Mouse (Mus musculus) olfactory bulb, adult 2 months (tissue): ENCODE results near the gene Brsk1. TPM values are rescaled to one million over a fixed set of nuclear protein-coding genes. Genes with fewer than 3 reads are reported as not detected.

Source experiments
- H3K27ac ChIP-seq: fragments of 200-500 bp; 2 replicates; pipeline ENCODE4 v1.5.1; 2012; ENCODE audit warnings: low read depth, low read length; ENCODE audit not compliant: insufficient read depth
- H3K4me1 ChIP-seq: fragments of 200-500 bp; 2 replicates; pipeline ENCODE4 v1.6.1; 2012; ENCODE audit warnings: low read length; ENCODE audit not compliant: control insufficient read depth, insufficient read depth
- H3K4me3 ChIP-seq: fragments of 200-500 bp; 2 replicates; pipeline ENCODE4 v1.5.1; 2012; ENCODE audit warnings: mild to moderate bottlenecking, low read depth, low read length, moderate library complexity; ENCODE audit not compliant: insufficient read depth
- CTCF ChIP-seq: fragments of 200-500 bp; IDR thresholded peaks from 2 replicates; pipeline ENCODE4 v1.5.1; 2012; ENCODE audit warnings: low read depth, mild to moderate bottlenecking, low read length, moderate library complexity; ENCODE audit not compliant: insufficient read depth
- POLR2A ChIP-seq: fragments of 200-500 bp; IDR thresholded peaks from 2 replicates; pipeline ENCODE4 v1.6.1; 2012; ENCODE audit warnings: mild to moderate bottlenecking, low read depth, low read length, moderate library complexity; ENCODE audit not compliant: insufficient read depth
- WGBS: fragments of 180-500 bp; shearing (Covaris S2); methylation state at CpG from one replicate; pipeline ENCODE4 v1.1.7; 2018; 5-methylcytosine and 5-hydroxymethylcytosine counted together
- polyA plus RNA-seq: library from polyadenylated mRNA; stranded (reverse); fragments of >200 nt; gene quantifications from 2 replicates; pipeline ENCODE4 v1.2.4, GENCODE M21; 2012; ENCODE audit warnings: low replicate concordance; ENCODE audit not compliant: missing spikeins, insufficient read depth, insufficient read length

The Brsk1 gene
- polyA plus RNA-seq, 1 experiment = not detected

- H3K27ac ChIP-seq = no peak within 1 kb of the TSS
- 6% methylated on average over 24 of the region's 24 CpGs for WGBS
- TF ChIP-seq POLR2A (no peak), CTCF (no peak)
- H3K4me1 ChIP-seq = peaks cover 19% of the 10 kb centered on the region
- peak within 1 kb of the TSS; percentile 14 for H3K4me3 ChIP-seq
These were observed 62.6 kb downstream of the Brsk1 start, which contains the start of gene Cox6b2 for GRCm38 (mm10) chr7:4752821-4753570. Cox6b2 (minus strand) TSS chr7:4753094.

DNA sequence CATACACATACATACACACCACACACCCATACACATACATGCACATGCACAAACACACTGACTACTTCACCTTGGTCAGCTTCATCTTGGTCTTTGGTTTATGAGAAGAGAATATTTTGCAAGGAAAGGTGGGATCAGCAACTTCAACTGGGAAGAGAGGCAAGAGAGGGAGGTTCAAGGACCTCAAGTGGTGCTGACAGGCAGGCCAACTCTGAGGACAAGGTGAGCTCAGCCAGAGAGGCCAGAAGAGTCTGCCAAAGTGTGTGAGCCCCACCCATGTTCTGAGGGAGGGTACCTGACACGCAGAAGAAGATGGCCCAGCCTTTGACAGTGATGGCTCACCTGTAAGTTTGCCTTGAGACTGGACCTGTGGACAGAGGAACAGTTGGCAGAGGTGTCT is 69.3 kb downstream of the Brsk1 start:
- WGBS = 48% methylated on average over 1 of the region's 1 CpGs
- no peak overlapping the region for H3K4me3 ChIP-seq
- no peak overlapping the region for H3K27ac ChIP-seq
- TF ChIP-seq POLR2A (no peak), CTCF (no peak)
- no peaks in the 10 kb centered on the region for H3K4me1 ChIP-seq

- H3K4me3 ChIP-seq = no peak overlapping the region
- no peak for TF ChIP-seq CTCF
- no peak for TF ChIP-seq POLR2A
- no peaks in the 10 kb centered on the region for H3K4me1 ChIP-seq
- 13% methylated on average over 4 of the region's 4 CpGs for WGBS
- H3K27ac ChIP-seq = no peak overlapping the region
These were observed 74.7 kb downstream of the Brsk1 start for GRCm38 (mm10) chr7:4764946-4765710.

Other genes with a start within 250 kb of the Brsk1 start
- not detected in 2 replicates for gene Rdh13, start 245.0 kb upstream of the Brsk1 start, polyA plus RNA-seq
- gene Eps8l1, start 229.9 kb upstream of the Brsk1 start, polyA plus RNA-seq = not detected in 2 replicates
- gene Ppp1r12c, start 188.9 kb upstream of the Brsk1 start, polyA plus RNA-seq = not detected in 2 replicates
- not detected in 2 replicates for gene Tnnt1, start 174.2 kb upstream of the Brsk1 start, polyA plus RNA-seq
- not detected in 2 replicates for gene Tnni3, start 166.4 kb upstream of the Brsk1 start, polyA plus RNA-seq
- gene Dnaaf3, start 158.2 kb upstream of the Brsk1 start, polyA plus RNA-seq = not detected in 2 replicates
- not detected in 2 replicates for gene Syt5, start 143.1 kb upstream of the Brsk1 start, polyA plus RNA-seq
- gene Ptprh, start 86.6 kb upstream of the Brsk1 start, polyA plus RNA-seq = not detected in 2 replicates
- not detected in 2 replicates for gene Tmem86b, start 59.2 kb upstream of the Brsk1 start, polyA plus RNA-seq
- gene Ppp6r1, start 31.6 kb upstream of the Brsk1 start, polyA plus RNA-seq = 310 and 891 TPM in 2 replicates
- gene Hspbp1, start 5.5 kb upstream of the Brsk1 start, polyA plus RNA-seq = not detected in 2 replicates
- not detected in 2 replicates for gene Tmem150b, start 34.6 kb downstream of the Brsk1 start, polyA plus RNA-seq
- gene Kmt5c, start 49.5 kb downstream of the Brsk1 start, polyA plus RNA-seq = not detected in 2 replicates
- not detected in 2 replicates for gene Cox6b2, start 62.5 kb downstream of the Brsk1 start, polyA plus RNA-seq
- not detected in 2 replicates for gene Fam71e2, start 80.7 kb downstream of the Brsk1 start, polyA plus RNA-seq
- not detected in 2 replicates for gene Il11, start 92.3 kb downstream of the Brsk1 start, polyA plus RNA-seq
- not detected in 2 replicates for gene Tmem190, start 92.3 kb downstream of the Brsk1 start, polyA plus RNA-seq
- gene Tmem238, start 99.1 kb downstream of the Brsk1 start, polyA plus RNA-seq = not detected in 2 replicates
- not detected in 2 replicates for gene Rpl28, start 102.3 kb downstream of the Brsk1 start, polyA plus RNA-seq
- not detected in 2 replicates for gene Ube2s, start 122.0 kb downstream of the Brsk1 start, polyA plus RNA-seq
- 146 TPM in 1 of 2 replicates, not detected in the other for gene Shisa7, start 154.1 kb downstream of the Brsk1 start, polyA plus RNA-seq
- not detected in 2 replicates for gene Isoc2b, start 179.7 kb downstream of the Brsk1 start, polyA plus RNA-seq
- gene Isoc2a, start 186.5 kb downstream of the Brsk1 start, polyA plus RNA-seq = not detected in 2 replicates
- gene Gm36210, start 215.9 kb downstream of the Brsk1 start, polyA plus RNA-seq = not detected in 2 replicates
- gene Zfp628, start 224.6 kb downstream of the Brsk1 start, polyA plus RNA-seq = not detected in 2 replicates
- not detected in 2 replicates for gene Nat14, start 231.4 kb downstream of the Brsk1 start, polyA plus RNA-seq
- not detected in 2 replicates for gene Ssc5d, start 235.2 kb downstream of the Brsk1 start, polyA plus RNA-seq